Mouse (Mus musculus): ENCODE measurements around the gene Draxin. TPM values are rescaled to one million over a fixed set of nuclear protein-coding genes. Genes with fewer than 3 reads are reported as not detected.

The Draxin gene
- polyA plus RNA-seq, 1 experiment from 2014 or later = 0.05 TPM

- Histone ChIP-seq H3K27ac (ENCODE audit: poor library complexity, severe bottlenecking) (no peak overlapping the region), H3K9me3 (replicated peaks) (no peaks in the 10 kb centered on the region), H3K4me2 (no peak overlapping the region), H3K27me3 (replicated peaks) (no peaks in the 10 kb centered on the region), H3K4me1 (replicated peaks) (peaks cover 5% of the 10 kb centered on the region; the same call in 1 of the 2 replicates), H3K36me3 (no peaks in the 10 kb centered on the region), H3K4me3 (no peak overlapping the region), H3K9ac (no peak overlapping the region)
- no peak for ATAC-seq (ENCODE audit: insufficient number of reproducible peaks, low FRiP score)
- 68% methylated on average over 4 of the region's 4 CpGs for WGBS
Observed at GRCm38 (mm10) chr4:148095081-148095480, 35.4 kb downstream of the Draxin start.

GRCm38 (mm10) chr4:148094161-148094560, 36.3 kb downstream of the Draxin start:
- no peaks in the 10 kb centered on the region for H3K9me3 ChIP-seq (replicated peaks)
- no peak for ATAC-seq (ENCODE audit: insufficient number of reproducible peaks, low FRiP score)
- peaks cover 5% of the 10 kb centered on the region; the same call in 1 of the 2 replicates for H3K4me1 ChIP-seq (replicated peaks)
- H3K4me3 ChIP-seq = no peak overlapping the region
- no peaks in the 10 kb centered on the region for H3K27me3 ChIP-seq (replicated peaks)
- no peak overlapping the region for H3K27ac ChIP-seq (ENCODE audit: poor library complexity, severe bottlenecking)
- no peaks in the 10 kb centered on the region for H3K36me3 ChIP-seq
- H3K4me2 ChIP-seq = no peak overlapping the region
- H3K9ac ChIP-seq = no peak overlapping the region
- 80% methylated on average over 5 of the region's 5 CpGs for WGBS

- Histone ChIP-seq H3K9ac (no peak overlapping the region), H3K36me3 (no peaks in the 10 kb centered on the region), H3K4me1 (replicated peaks) (peaks cover 9% of the 10 kb centered on the region), H3K27me3 (replicated peaks) (no peaks in the 10 kb centered on the region), H3K4me2 (no peak overlapping the region), H3K27ac (ENCODE audit: poor library complexity, severe bottlenecking) (no peak overlapping the region), H3K9me3 (replicated peaks) (no peaks in the 10 kb centered on the region), H3K4me3 (no peak overlapping the region)
- WGBS = 76% methylated on average over 11 of the region's 11 CpGs
- ATAC-seq (ENCODE audit: insufficient number of reproducible peaks, low FRiP score) = no peak
Observed at GRCm38 (mm10) chr4:148092551-148093271, 37.8 kb downstream of the Draxin start.

- peaks cover 20% of the 10 kb centered on the region for H3K4me1 ChIP-seq (replicated peaks)
Observed at GRCm38 (mm10) chr4:148091181-148091580, 39.3 kb downstream of the Draxin start.

GRCm38 (mm10) chr4:148089166-148089565, 41.3 kb downstream of the Draxin start:
- no peak for ATAC-seq (ENCODE audit: insufficient number of reproducible peaks, low FRiP score)
- Histone ChIP-seq H3K4me1 (replicated peaks) (peaks cover 32% of the 10 kb centered on the region), H3K4me2 (no peak overlapping the region), H3K36me3 (no peaks in the 10 kb centered on the region), H3K9me3 (replicated peaks) (no peaks in the 10 kb centered on the region), H3K27ac (ENCODE audit: poor library complexity, severe bottlenecking) (no peak overlapping the region), H3K9ac (no peak overlapping the region), H3K4me3 (no peak overlapping the region), H3K27me3 (replicated peaks) (no peaks in the 10 kb centered on the region)
- WGBS = 56% methylated on average over 4 of the region's 4 CpGs

More at GRCm38 (mm10) chr4:148091181-148091580, 39.3 kb downstream of the Draxin start:
- H3K9me3 ChIP-seq (replicated peaks) = no peaks in the 10 kb centered on the region
- ATAC-seq (ENCODE audit: insufficient number of reproducible peaks, low FRiP score) = no peak
- no peak overlapping the region for H3K4me3 ChIP-seq
- no peaks in the 10 kb centered on the region for H3K27me3 ChIP-seq (replicated peaks)
- no peaks in the 10 kb centered on the region for H3K36me3 ChIP-seq
- H3K4me2 ChIP-seq = no peak overlapping the region
- H3K27ac ChIP-seq (ENCODE audit: poor library complexity, severe bottlenecking) = no peak overlapping the region
- WGBS = 88% methylated on average over 1 of the region's 1 CpGs
- no peak overlapping the region for H3K9ac ChIP-seq

- no peaks in the 10 kb centered on the region for H3K27me3 ChIP-seq (replicated peaks)
Observed at GRCm38 (mm10) chr4:148087907-148088527, 42.5 kb downstream of the Draxin start, which contains the start of gene Agtrap. Gene Agtrap (minus strand): TSS chr4:148088031.

GRCm38 (mm10) chr4:148087091-148087906, 43.2 kb downstream of the Draxin start:
- WGBS = 2% methylated on average over 28 of the region's 30 CpGs

More at GRCm38 (mm10) chr4:148087907-148088527, 42.5 kb downstream of the Draxin start, which contains the start of gene Agtrap:
- Histone ChIP-seq H3K9me3 (replicated peaks) (no peaks in the 10 kb centered on the region), H3K9ac (peak within 1 kb of the TSS; percentile 87), H3K4me2 (peak within 1 kb of the TSS; percentile 91), H3K27ac (ENCODE audit: poor library complexity, severe bottlenecking) (peak within 1 kb of the TSS; percentile 62), H3K36me3 (no peaks in the 10 kb centered on the region), H3K4me1 (replicated peaks) (peaks cover 44% of the 10 kb centered on the region), H3K4me3 (peak within 1 kb of the TSS; percentile 93)
- ATAC-seq (ENCODE audit: insufficient number of reproducible peaks, low FRiP score) = peak; percentile 93
- 5% methylated on average over 34 of the region's 34 CpGs for WGBS

GRCm38 (mm10) chr4:148085907-148086305, 44.6 kb downstream of the Draxin start:
- Histone ChIP-seq H3K36me3 (peaks cover 13% of the 10 kb centered on the region), H3K27ac (ENCODE audit: poor library complexity, severe bottlenecking) (no peak overlapping the region), H3K27me3 (replicated peaks) (no peaks in the 10 kb centered on the region), H3K4me1 (replicated peaks) (peaks cover 54% of the 10 kb centered on the region), H3K9ac (no peak overlapping the region), H3K4me3 (no peak overlapping the region), H3K9me3 (replicated peaks) (no peaks in the 10 kb centered on the region), H3K4me2 (peak overlapping the region; percentile 91; the same call in 1 of the 2 replicates)
- 73% methylated on average over 3 of the region's 3 CpGs for WGBS
- ATAC-seq (ENCODE audit: insufficient number of reproducible peaks, low FRiP score) = no peak

More at GRCm38 (mm10) chr4:148087091-148087906, 43.2 kb downstream of the Draxin start:
- peak overlapping the region; percentile 87 for H3K9ac ChIP-seq
- H3K4me3 ChIP-seq = peak overlapping the region; percentile 93
- peak overlapping the region; percentile 62 for H3K27ac ChIP-seq (ENCODE audit: poor library complexity, severe bottlenecking)
- H3K4me1 ChIP-seq (replicated peaks) = peaks cover 51% of the 10 kb centered on the region
- H3K36me3 ChIP-seq = no peaks in the 10 kb centered on the region
- H3K9me3 ChIP-seq (replicated peaks) = no peaks in the 10 kb centered on the region
- peak; percentile 46 for ATAC-seq (ENCODE audit: insufficient number of reproducible peaks, low FRiP score)
- H3K4me2 ChIP-seq = peak overlapping the region; percentile 91
- no peaks in the 10 kb centered on the region for H3K27me3 ChIP-seq (replicated peaks)

GRCm38 (mm10) chr4:148085131-148085906, 45.2 kb downstream of the Draxin start:
- peaks cover 19% of the 10 kb centered on the region for H3K36me3 ChIP-seq
- WGBS = 40% methylated on average over 10 of the region's 10 CpGs
- H3K27me3 ChIP-seq (replicated peaks) = no peaks in the 10 kb centered on the region
- peak overlapping the region; percentile 10; the same call in 1 of the 2 replicates for H3K27ac ChIP-seq (ENCODE audit: poor library complexity, severe bottlenecking)
- ATAC-seq (ENCODE audit: insufficient number of reproducible peaks, low FRiP score) = no peak
- H3K4me1 ChIP-seq (replicated peaks) = peaks cover 54% of the 10 kb centered on the region
- no peaks in the 10 kb centered on the region for H3K9me3 ChIP-seq (replicated peaks)
- H3K4me2 ChIP-seq = no peak overlapping the region
- no peak overlapping the region for H3K9ac ChIP-seq
- no peak overlapping the region for H3K4me3 ChIP-seq

GRCm38 (mm10) chr4:148084261-148084714, 46.2 kb downstream of the Draxin start:
- peaks cover 54% of the 10 kb centered on the region for H3K4me1 ChIP-seq (replicated peaks)
- H3K27ac ChIP-seq (ENCODE audit: poor library complexity, severe bottlenecking) = no peak overlapping the region
- peak overlapping the region; percentile 19 for H3K4me2 ChIP-seq
- ATAC-seq (ENCODE audit: insufficient number of reproducible peaks, low FRiP score) = no peak
- no peaks in the 10 kb centered on the region for H3K9me3 ChIP-seq (replicated peaks)
- H3K36me3 ChIP-seq = peaks cover 29% of the 10 kb centered on the region
- no peak overlapping the region for H3K4me3 ChIP-seq
- 0 out of 2 replicates have a peak overlapping the region, but pooled peaks have one; percentile 44 for H3K9ac ChIP-seq
- H3K27me3 ChIP-seq (replicated peaks) = no peaks in the 10 kb centered on the region
- 14% methylated on average over 8 of the region's 8 CpGs for WGBS
